8 mouse cellular contexts compared by ENCODE assay signal in the genomic region with DNA sequence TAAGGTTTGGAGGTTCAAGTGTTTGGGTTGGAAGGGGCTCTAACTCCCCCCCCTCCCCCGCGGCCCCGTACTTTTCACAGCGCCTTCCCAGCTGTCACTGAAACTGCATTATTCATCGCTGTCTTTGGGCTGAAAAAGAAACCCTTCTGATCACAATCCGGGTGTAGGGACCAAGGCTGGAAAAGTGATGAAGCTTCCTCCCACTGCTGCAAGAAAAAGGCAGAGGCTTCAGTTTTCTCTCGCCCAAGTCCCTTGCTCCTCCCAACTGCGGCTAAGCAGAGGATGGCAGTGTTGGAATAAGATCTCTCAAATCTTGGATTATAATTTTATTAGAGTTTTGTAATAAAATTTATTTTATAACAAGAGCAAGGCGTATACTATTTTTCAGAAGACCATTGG. TPM values are rescaled to one million over a fixed set of nuclear protein-coding genes. Genes with fewer than 3 reads are reported as not detected.
DNase-seq lines count a peak whose midpoint lies in the region; ATAC-seq and TF ChIP-seq lines count a peak whose summit lies in the region.

No protein-coding gene starts in this region.

- DNase-seq in lung, adult 2 months, result no peak
- DNase-seq in lung, adult 18-20 months, result no peak
- DNase-seq in limb, embryonic 11.5 days (ENCODE audit: low spot score), result no peak
- DNase-seq in layer of hippocampus, adult 11-12 months (ENCODE audit: low spot score), result no peak
- DNase-seq in left cerebral cortex, postnatal 4 days, result no peak
- no peak for DNase-seq in adrenal gland, adult 18-20 months (ENCODE audit: low spot score in 2 of 2)

- H3K36me3 ChIP-seq in limb, embryonic 11.5 days (ENCODE audit: control insufficient read depth, insufficient read depth, low read length), result no peaks in the 10 kb centered on the region

- no peaks in the 10 kb centered on the region for H3K27me3 ChIP-seq in limb, embryonic 11.5 days (ENCODE audit: control insufficient read depth, insufficient read depth, low read length)

- H3K4me2 ChIP-seq in limb, embryonic 11.5 days (ENCODE audit: low read depth, severe bottlenecking), result peak overlapping the region; percentile 41; the same call in 1 of the 2 replicates

- no peak overlapping the region for H3K27ac ChIP-seq in limb, embryonic 11.5 days (replicated peaks; ENCODE audit: low read depth, low read length)
- H3K27ac ChIP-seq in olfactory bulb, adult 2 months (ENCODE audit: insufficient read depth, low read depth, low read length), result peak overlapping the region; percentile 90

- no peaks in the 10 kb centered on the region for H3K9me3 ChIP-seq in limb, embryonic 11.5 days (ENCODE audit: control insufficient read depth, low read length)

- TF ChIP-seq POLR2A in lung, adult 2 months (IDR thresholded peaks at IDR 0.05; ENCODE audit: borderline replicate concordance, extremely low read depth, low read depth, low read length), result no peak
- TF ChIP-seq POLR2A in olfactory bulb, adult 2 months (IDR thresholded peaks at IDR 0.05; ENCODE audit: insufficient read depth, low read depth, low read length), result no peak

- 0 out of 2 replicates have a peak, but pooled peaks have one; percentile 12 for ATAC-seq in erythroid progenitor cell, adult 5-6 weeks (replicated peaks; ENCODE audit: low FRiP score, poor library complexity, severe bottlenecking)
- ATAC-seq in limb, embryonic 11.5 days (ENCODE audit: insufficient number of reproducible peaks, low FRiP score, low TSS enrichment, low read depth), result no peak

- intact Hi-C loops in left cerebral cortex, postnatal 4 days (cut with DNase I), result no loop called here

- WGBS in lung, adult 2 months, result 16% methylated on average over 9 of the region's 9 CpGs
- WGBS in limb, embryonic 11.5 days, result 15% methylated on average over 9 of the region's 9 CpGs
- 2% methylated on average over 9 of the region's 9 CpGs for WGBS in olfactory bulb, adult 2 months

- no peak for TF ChIP-seq CTCF in lung, adult 2 months (IDR thresholded peaks at IDR 0.05; ENCODE audit: insufficient read depth, low read length)
- TF ChIP-seq CTCF in olfactory bulb, adult 2 months (IDR thresholded peaks at IDR 0.05; ENCODE audit: insufficient read depth, low read depth, low read length), result no peak

- no peak overlapping the region for H3K9ac ChIP-seq in limb, embryonic 11.5 days (ENCODE audit: low read length)

- H3K4me1 ChIP-seq in lung, adult 2 months (ENCODE audit: control insufficient read depth, insufficient read depth, low read length), result peaks cover 9% of the 10 kb centered on the region
- H3K4me1 ChIP-seq in limb, embryonic 11.5 days (ENCODE audit: control insufficient read depth, insufficient read depth, low read length), result peaks cover 6% of the 10 kb centered on the region; the same call in 1 of the 2 replicates
- peaks cover 22% of the 10 kb centered on the region for H3K4me1 ChIP-seq in olfactory bulb, adult 2 months (ENCODE audit: control insufficient read depth, insufficient read depth, low read length)

- H3K4me3 ChIP-seq in lung, adult 2 months (replicated peaks; ENCODE audit: extremely low read depth, low read depth, low read length), result peak overlapping the region; percentile 31
- H3K4me3 ChIP-seq in limb, embryonic 11.5 days (ENCODE audit: low read depth, low read length), result peak overlapping the region; percentile 20; the same call in 1 of the 2 replicates
- H3K4me3 ChIP-seq in olfactory bulb, adult 2 months (ENCODE audit: insufficient read depth, low read depth, low read length), result peak overlapping the region; percentile 34

RNA-seq across cellular contexts. Expression of a gene that starts 2.1 kb away (rescaled TPM):
- polyA plus RNA-seq in lung, adult 2 months (2012; rRNA removed), result 69.8 and 75.7 TPM in 2 replicates
- 21.6 and 27.7 TPM in 2 replicates for total RNA-seq in erythroid progenitor cell, adult 5-6 weeks (2015; ENCODE audit: low replicate concordance)
- 12.5 and 12.6 TPM in 2 replicates for total RNA-seq in erythroid progenitor cell, adult 5-6 weeks (2017; ENCODE audit: low replicate concordance)
- polyA plus RNA-seq in limb, embryonic 11.5 days (2014; fragmentation: Nextera tagmentation; extraction: Ambion mirVana), result 34.6 and 36.7 TPM in 2 replicates
- not detected in 2 replicates for polyA plus RNA-seq in olfactory bulb, adult 2 months (2012; ENCODE audit: insufficient read depth, insufficient read length, low replicate concordance, missing spikeins)
- total RNA-seq in left cerebral cortex, postnatal 4 days (2021), result 10 to 100 TPM; 13.9 to 14.8 TPM
- total RNA-seq in adrenal gland, adult 18-20 months (2021), result 10 to 100 TPM in 1 of 2 experiments, 1 to 10 TPM in 1; 8.1 to 11.9 TPM

RNA-seq across cellular contexts. Expression of a gene that starts 13.1 kb away (rescaled TPM):
- polyA plus RNA-seq in lung, adult 2 months (2012; rRNA removed), result 21.0 and 22.8 TPM in 2 replicates
- 2.9 and 4.7 TPM in 2 replicates for total RNA-seq in erythroid progenitor cell, adult 5-6 weeks (2015; ENCODE audit: low replicate concordance)
- 2.2 and 3.1 TPM in 2 replicates for total RNA-seq in erythroid progenitor cell, adult 5-6 weeks (2017; ENCODE audit: low replicate concordance)
- polyA plus RNA-seq in limb, embryonic 11.5 days (2014; fragmentation: Nextera tagmentation; extraction: Ambion mirVana), result 6.2 and 7.0 TPM in 2 replicates
- not detected in 2 replicates for polyA plus RNA-seq in olfactory bulb, adult 2 months (2012; ENCODE audit: insufficient read depth, insufficient read length, low replicate concordance, missing spikeins)
- total RNA-seq in left cerebral cortex, postnatal 4 days (2021), result 10 to 100 TPM; 23.8 to 25.2 TPM
- total RNA-seq in adrenal gland, adult 18-20 months (2021), result 10 to 100 TPM; 23.7 to 23.9 TPM

RNA-seq across cellular contexts. Expression of a gene that starts 15.6 kb away (rescaled TPM):
- 120 and 129 TPM in 2 replicates for polyA plus RNA-seq in lung, adult 2 months (2012; rRNA removed)
- total RNA-seq in erythroid progenitor cell, adult 5-6 weeks (2015; ENCODE audit: low replicate concordance), result 94.1 and 114 TPM in 2 replicates
- 18.2 and 31.1 TPM in 2 replicates for total RNA-seq in erythroid progenitor cell, adult 5-6 weeks (2017; ENCODE audit: low replicate concordance)
- polyA plus RNA-seq in limb, embryonic 11.5 days (2014; fragmentation: Nextera tagmentation; extraction: Ambion mirVana), result 64.2 and 73.3 TPM in 2 replicates
- 348 and 768 TPM in 2 replicates for polyA plus RNA-seq in olfactory bulb, adult 2 months (2012; ENCODE audit: insufficient read depth, insufficient read length, low replicate concordance, missing spikeins)
- total RNA-seq in left cerebral cortex, postnatal 4 days (2021), result 100 to 1,000 TPM; 579 to 594 TPM
- 100 to 1,000 TPM; 106 to 137 TPM for total RNA-seq in adrenal gland, adult 18-20 months (2021)

RNA-seq across cellular contexts. Expression of a gene that starts 22.4 kb away (rescaled TPM):
- 36.8 and 78.5 TPM in 2 replicates for polyA plus RNA-seq in lung, adult 2 months (2012; rRNA removed)
- 3.4 and 3.6 TPM in 2 replicates for total RNA-seq in erythroid progenitor cell, adult 5-6 weeks (2015; ENCODE audit: low replicate concordance)
- 3.3 and 7.6 TPM in 2 replicates for total RNA-seq in erythroid progenitor cell, adult 5-6 weeks (2017; ENCODE audit: low replicate concordance)
- 8.0 and 9.1 TPM in 2 replicates for polyA plus RNA-seq in limb, embryonic 11.5 days (2014; fragmentation: Nextera tagmentation; extraction: Ambion mirVana)
- not detected in 2 replicates for polyA plus RNA-seq in olfactory bulb, adult 2 months (2012; ENCODE audit: insufficient read depth, insufficient read length, low replicate concordance, missing spikeins)
- total RNA-seq in left cerebral cortex, postnatal 4 days (2021), result 10 to 100 TPM; 52.8 to 58.0 TPM
- 10 to 100 TPM; 66.6 to 77.7 TPM for total RNA-seq in adrenal gland, adult 18-20 months (2021)

RNA-seq across cellular contexts. Expression of a gene that starts 27.2 kb away (rescaled TPM):
- polyA plus RNA-seq in lung, adult 2 months (2012; rRNA removed), result 3.2 and 6.8 TPM in 2 replicates
- total RNA-seq in erythroid progenitor cell, adult 5-6 weeks (2015; ENCODE audit: low replicate concordance), result 328 and 403 TPM in 2 replicates
- 422 and 478 TPM in 2 replicates for total RNA-seq in erythroid progenitor cell, adult 5-6 weeks (2017; ENCODE audit: low replicate concordance)
- 171 and 178 TPM in 2 replicates for polyA plus RNA-seq in limb, embryonic 11.5 days (2014; fragmentation: Nextera tagmentation; extraction: Ambion mirVana)
- not detected in 2 replicates for polyA plus RNA-seq in olfactory bulb, adult 2 months (2012; ENCODE audit: insufficient read depth, insufficient read length, low replicate concordance, missing spikeins)
- 1 to 10 TPM; 8.2 to 10.0 TPM for total RNA-seq in left cerebral cortex, postnatal 4 days (2021)
- 1 to 10 TPM; 1.4 to 1.9 TPM for total RNA-seq in adrenal gland, adult 18-20 months (2021)

Comparison
In these comparisons a context has a peak if more than half of its experiments do, and no peak if none do; other contexts are left out.
1. RNA of a gene that starts 13.1 kb away (total RNA-seq): 23.8 to 25.2 TPM in left cerebral cortex, postnatal 4 days and 23.7 to 23.9 TPM in adrenal gland, adult 18-20 months; 2.2 to 4.7 TPM in erythroid progenitor cell, adult 5-6 weeks; every median in the first group is over 4 times any median in the second.
2. RNA of a gene that starts 15.6 kb away (total RNA-seq): 579 to 594 TPM in left cerebral cortex, postnatal 4 days; 106 to 137 TPM in adrenal gland, adult 18-20 months and 18.2 to 114 TPM in erythroid progenitor cell, adult 5-6 weeks; every median in the first group is over 4 times any median in the second.
3. Peak in every context shown above with its lines, with median percentiles within 50 percentile points of each other: H3K4me3 ChIP-seq.